Mouse (Mus musculus) liver, embryonic 14.5 days (tissue): Measurements from ENCODE around the gene Ajm1. TPM values are rescaled to one million over a fixed set of nuclear protein-coding genes. Genes with fewer than 3 reads are reported as not detected.

ENCODE experiments used
- ATAC-seq: fragments of 200-750 bp; cut with Nextera tagmentation; 2 replicates; pipeline ENCODE4 v1.8.0; 2017; ENCODE audit warnings: moderate number of reproducible peaks, mild to moderate bottlenecking, moderate library complexity; ENCODE audit not compliant: insufficient read depth
- DNase-seq, 3 experiments: peaks; one replicate each; pipeline ENCODE4 v3.0.0-alpha.2; 2012 to 2013; ENCODE audit warnings: low read depth in 3 of 3, low spot score in 3 of 3
- H3K27ac ChIP-seq: fragments of 300-500 bp; sonication (generic); 2 replicates; pipeline ENCODE4 v1.5.1; 2014; ENCODE audit warnings: moderate library complexity, mild to moderate bottlenecking, control low read depth, inconsistent platforms
- H3K27me3 ChIP-seq: fragments of 300-500 bp; sonication (generic); 2 replicates; pipeline ENCODE4 v1.6.1; 2014; ENCODE audit warnings: mild to moderate bottlenecking, low read length, moderate library complexity; ENCODE audit not compliant: control insufficient read depth, insufficient read depth
- H3K36me3 ChIP-seq: fragments of 300-500 bp; sonication (generic); replicated peaks from 2 replicates; pipeline ENCODE4 v1.6.1; 2014; ENCODE audit warnings: low read depth; ENCODE audit not compliant: control insufficient read depth, insufficient read depth
- H3K4me1 ChIP-seq, 2 experiments: fragments of 200-500 bp in 1 of 2; fragments of 300-500 bp in 1 of 2; sonication (generic) in 1 of 2; replicated peaks; 2 replicates each; pipeline ENCODE4 v1.6.1; 2012 to 2014; ENCODE audit warnings: antibody characterized with exemption in 1 of 2, inconsistent platforms in 1 of 2, low read length in 1 of 2; ENCODE audit not compliant: control insufficient read depth in 2 of 2, insufficient read depth in 2 of 2
- H3K4me2 ChIP-seq: fragments of 300-500 bp; sonication (generic); 2 replicates; pipeline ENCODE4 v1.6.1; 2014; ENCODE audit warnings: low read depth, mild to moderate bottlenecking, control low read depth, moderate library complexity
- H3K4me3 ChIP-seq, 2 experiments: fragments of 200-500 bp in 1 of 2; fragments of 300-500 bp in 1 of 2; sonication (generic) in 1 of 2; 2 replicates each; pipeline ENCODE4 v1.5.1; 2012 to 2014; ENCODE audit warnings: low read depth in 2 of 2, low read length in 2 of 2, mild to moderate bottlenecking in 2 of 2, control low read depth in 1 of 2, inconsistent platforms in 1 of 2, moderate library complexity in 1 of 2; ENCODE audit not compliant: insufficient read depth in 1 of 2
- H3K9ac ChIP-seq: fragments of 300-500 bp; sonication (generic); replicated peaks from 2 replicates; pipeline ENCODE4 v1.6.1; 2014; ENCODE audit warnings: mild to moderate bottlenecking, control low read depth, moderate library complexity
- H3K9me3 ChIP-seq: fragments of 300-500 bp; sonication (generic); 2 replicates; pipeline ENCODE4 v1.6.1; 2016; ENCODE audit warnings: low read length, mixed read lengths; ENCODE audit not compliant: control insufficient read depth
- CTCF ChIP-seq: IDR thresholded peaks from 2 replicates; pipeline ENCODE4 v1.5.1; 2016; ENCODE audit warnings: antibody characterized with exemption, low read depth, control low read depth
- EP300 ChIP-seq: IDR thresholded peaks from 2 replicates; pipeline ENCODE4 v1.6.1; 2016; ENCODE audit warnings: antibody characterized with exemption, low read depth
- WGBS: fragments of 180-500 bp; shearing (Covaris S2); extraction: QIAGEN DNeasy Blood & Tissue Kit; methylation state at CpG from one replicate; pipeline ENCODE4 v1.1.7; 2014; ENCODE audit not compliant: insufficient replicate concordance; 5-methylcytosine and 5-hydroxymethylcytosine counted together
- polyA plus RNA-seq, 2 experiments: library from polyadenylated mRNA; depleted of rRNA in 1 of 2; stranded (reverse) in 1 of 2; unstranded in 1 of 2; fragments of >200 nt; fragmentation: Nextera tagmentation in 1 of 2; extraction: Ambion mirVana in 1 of 2; gene quantifications; 2 replicates each; pipeline versions ENCODE4 v1.2.1 to v1.2.3; 2012 to 2014

Gene Ajm1
- polyA plus RNA-seq, 2 experiments: 0.07 TPM; not detected in 1

DNA sequence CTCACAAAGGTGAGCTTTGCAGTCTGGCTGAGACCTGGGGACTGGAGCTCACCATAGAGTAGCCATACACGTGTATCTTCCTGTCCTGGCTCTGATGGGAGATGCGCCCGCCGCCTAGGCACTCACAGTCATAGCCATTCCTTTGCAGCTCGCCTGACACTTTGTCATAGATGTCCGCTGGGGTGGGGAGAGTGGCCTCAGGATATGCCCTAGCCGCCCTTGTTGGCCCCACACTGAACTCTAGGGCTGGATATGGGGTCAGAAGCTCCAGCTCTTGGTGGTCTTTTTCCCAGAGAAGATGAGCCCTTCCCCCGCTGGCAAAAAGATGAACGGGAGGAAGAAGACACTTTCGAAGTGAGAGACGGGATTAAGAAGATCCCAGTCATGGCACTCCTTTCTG is 7.4 kb downstream of the Ajm1 start:
- H3K36me3 ChIP-seq: no peaks in the 10 kb centered on the region
- DNase-seq: no peak
- H3K27me3 ChIP-seq: peaks cover 38% of the 10 kb centered on the region
- TF ChIP-seq EP300 (no peak), CTCF (no peak)
- ATAC-seq: no peak
- H3K9me3 ChIP-seq: no peaks in the 10 kb centered on the region
- H3K4me3 ChIP-seq: peak overlapping the region; percentile 59 to 88
- H3K4me1 ChIP-seq: peaks cover 10 to 13% of the 10 kb centered on the region in 2 experiments
- no peak overlapping the region for H3K27ac ChIP-seq
- H3K4me2 ChIP-seq: peak overlapping the region; percentile 86
- 13% methylated on average over 11 of the region's 11 CpGs for WGBS
- peak overlapping the region; percentile 31 for H3K9ac ChIP-seq

DNA sequence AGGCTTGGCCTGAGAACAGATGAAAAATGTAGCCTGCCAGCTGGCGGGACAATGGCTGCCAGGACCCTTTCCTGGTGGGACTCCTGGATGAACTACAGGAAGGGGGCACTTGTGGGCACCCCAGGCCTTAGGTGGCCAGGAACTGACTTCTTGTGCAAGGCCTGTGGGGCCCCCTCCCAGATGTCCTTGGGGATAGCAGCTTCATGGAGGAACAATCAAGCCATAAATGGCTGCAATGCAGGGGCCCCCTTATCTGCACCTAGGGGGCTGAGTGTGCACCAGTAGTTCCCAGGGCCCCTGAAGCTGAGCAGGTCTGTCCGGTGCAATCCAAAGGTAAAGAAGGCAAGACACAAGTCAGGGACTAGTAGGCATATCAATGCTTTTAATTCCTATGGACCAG is 8.5 kb downstream of the Ajm1 start:
- DNase-seq (no peak), ATAC-seq (no peak)
- TF ChIP-seq CTCF: no peak
- no peak for TF ChIP-seq EP300
- peaks cover 27% of the 10 kb centered on the region for H3K27me3 ChIP-seq
- H3K4me3 ChIP-seq: no peak overlapping the region
- H3K4me1 ChIP-seq: peaks cover 10 to 13% of the 10 kb centered on the region in 2 experiments
- H3K27ac ChIP-seq: no peak overlapping the region
- no peaks in the 10 kb centered on the region for H3K9me3 ChIP-seq
- peak overlapping the region; percentile 86 for H3K4me2 ChIP-seq
- 63% methylated on average over 2 of the region's 2 CpGs for WGBS
- H3K9ac ChIP-seq: no peak overlapping the region
- H3K36me3 ChIP-seq: no peaks in the 10 kb centered on the region

GRCm38 (mm10) chr2:25571221-25571620 is 10.3 kb downstream of the Ajm1 start:
- no peaks in the 10 kb centered on the region for H3K36me3 ChIP-seq
- peaks cover 8% of the 10 kb centered on the region for H3K27me3 ChIP-seq
- H3K9me3 ChIP-seq: no peaks in the 10 kb centered on the region
- peaks cover 10 to 13% of the 10 kb centered on the region in 2 experiments for H3K4me1 ChIP-seq
- no peak overlapping the region for H3K27ac ChIP-seq
- no peak for TF ChIP-seq EP300
- H3K9ac ChIP-seq: no peak overlapping the region
- H3K4me2 ChIP-seq: no peak overlapping the region
- 63% methylated on average over 4 of the region's 4 CpGs for WGBS
- H3K4me3 ChIP-seq: no peak overlapping the region
- ATAC-seq (no peak), DNase-seq (no peak)

DNA sequence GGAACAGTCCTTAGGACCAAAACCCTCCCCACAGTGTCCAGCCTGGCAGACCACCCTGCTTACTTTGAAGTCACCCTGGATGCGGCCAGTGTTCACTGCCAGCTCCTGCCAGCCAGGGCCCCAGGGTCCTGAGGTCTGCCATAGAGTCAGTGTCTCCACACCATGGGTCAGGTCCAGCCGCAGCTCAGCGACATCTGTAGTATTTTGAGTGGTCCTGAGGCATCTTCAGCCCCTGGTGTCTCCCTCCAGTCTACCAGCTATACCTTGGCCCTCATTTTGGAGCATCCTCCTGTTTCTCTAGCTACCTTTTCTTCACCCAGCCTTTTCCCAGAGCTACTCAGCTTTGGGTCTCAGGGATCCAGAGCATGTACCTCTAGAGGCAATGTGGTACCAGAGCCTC is 12.2 kb downstream of the Ajm1 start:
- H3K4me1 ChIP-seq: peaks cover 7 to 10% of the 10 kb centered on the region in 2 experiments
- no peak overlapping the region for H3K27ac ChIP-seq
- no peak for DNase-seq
- WGBS: 83% methylated on average over 3 of the region's 3 CpGs
- no peak overlapping the region for H3K9ac ChIP-seq
- H3K9me3 ChIP-seq: no peaks in the 10 kb centered on the region
- H3K27me3 ChIP-seq: no peaks in the 10 kb centered on the region
- no peaks in the 10 kb centered on the region for H3K36me3 ChIP-seq
- no peak for TF ChIP-seq CTCF
- TF ChIP-seq EP300: no peak
- H3K4me3 ChIP-seq: no peak overlapping the region
- no peak overlapping the region for H3K4me2 ChIP-seq
- no peak for ATAC-seq

DNA sequence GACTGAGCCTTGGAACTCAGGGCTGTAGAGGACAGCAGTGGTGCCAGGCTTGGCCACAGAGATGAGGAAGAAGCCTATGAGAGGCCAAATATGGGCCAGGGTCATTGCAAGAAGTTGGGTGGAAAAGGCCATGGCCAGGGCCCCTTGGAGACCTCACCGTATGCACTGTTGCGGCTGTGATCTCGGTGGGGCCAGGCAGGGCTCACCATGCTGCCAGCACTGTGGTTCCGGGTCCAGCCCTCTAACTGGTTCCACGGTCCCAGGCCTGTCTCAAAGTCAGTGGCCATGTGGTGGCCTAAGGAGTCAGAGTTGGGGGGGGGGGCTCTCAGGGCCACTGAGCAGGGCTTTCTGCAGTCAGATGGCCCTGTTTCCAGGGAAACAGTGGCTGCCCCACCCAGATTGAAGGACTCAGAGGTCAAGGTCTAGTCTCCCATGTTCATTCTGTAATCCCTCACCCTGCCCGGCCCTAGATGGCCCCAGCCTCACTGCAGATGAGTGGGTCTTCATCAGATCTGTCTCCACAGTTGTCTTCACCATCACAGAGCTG is 13.0 kb downstream of the Ajm1 start:
- Histone ChIP-seq H3K4me3 (no peak overlapping the region), H3K9ac (no peak overlapping the region), H3K27me3 (no peaks in the 10 kb centered on the region), H3K27ac (no peak overlapping the region), H3K4me1 (peaks cover 3 to 4% of the 10 kb centered on the region in 2 experiments), H3K4me2 (no peak overlapping the region), H3K36me3 (peaks cover 3% of the 10 kb centered on the region), H3K9me3 (no peaks in the 10 kb centered on the region)
- DNase-seq (no peak), ATAC-seq (no peak)
- no peak for TF ChIP-seq CTCF
- no peak for TF ChIP-seq EP300
- 76% methylated on average over 6 of the region's 6 CpGs for WGBS
